Mouse (Mus musculus): ENCODE measurements at regions not wholly inside any gene's neighbourhood (a gene's known extent, or its start where the extent isn't known, plus 50 kb on each side); places are given as distances from the start of the nearest gene placed in this dataset.

DNA sequence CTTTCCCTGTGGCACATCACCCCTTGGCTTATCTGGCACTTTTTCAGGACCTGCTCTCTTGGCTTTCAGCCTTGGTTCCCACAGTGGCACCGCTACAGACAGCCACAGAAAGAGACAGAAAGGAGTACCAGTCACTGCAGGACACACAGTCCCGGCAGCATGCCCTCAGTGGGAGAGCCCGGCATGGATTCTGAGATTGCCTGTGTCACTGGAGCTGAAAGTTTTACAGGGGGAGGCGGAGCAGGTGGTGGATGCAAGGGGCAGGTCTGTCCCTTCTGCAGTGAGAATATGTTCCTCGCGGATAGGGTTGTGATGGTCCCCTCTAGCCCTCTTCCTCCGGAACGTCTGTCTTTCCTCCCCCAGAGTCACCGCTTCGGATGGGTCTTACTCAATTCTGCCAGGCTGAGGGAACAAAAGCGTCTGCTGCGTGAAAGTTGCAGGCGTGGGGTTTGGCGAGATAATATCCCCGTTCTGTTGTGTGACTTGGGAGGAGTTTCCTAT is 162.3 kb upstream of the Fstl4 start:
- H3K27ac ChIP-seq: no peak overlapping the region
- H3K36me3 ChIP-seq: no peaks in the 10 kb centered on the region
- H3K9me3 ChIP-seq: no peaks in the 10 kb centered on the region
- H3K4me3 ChIP-seq: no peak overlapping the region
- H3K4me1 ChIP-seq: peaks cover 13% of the 10 kb centered on the region; the same call in 1 of the 2 replicates
- DNase-seq (ENCODE audit: low spot score): no peak
- 75% methylated on average over 15 of the region's 15 CpGs for WGBS
- no peaks in the 10 kb centered on the region for H3K27me3 ChIP-seq (ENCODE audit: insufficient read depth, poor library complexity, severe bottlenecking)

DNA sequence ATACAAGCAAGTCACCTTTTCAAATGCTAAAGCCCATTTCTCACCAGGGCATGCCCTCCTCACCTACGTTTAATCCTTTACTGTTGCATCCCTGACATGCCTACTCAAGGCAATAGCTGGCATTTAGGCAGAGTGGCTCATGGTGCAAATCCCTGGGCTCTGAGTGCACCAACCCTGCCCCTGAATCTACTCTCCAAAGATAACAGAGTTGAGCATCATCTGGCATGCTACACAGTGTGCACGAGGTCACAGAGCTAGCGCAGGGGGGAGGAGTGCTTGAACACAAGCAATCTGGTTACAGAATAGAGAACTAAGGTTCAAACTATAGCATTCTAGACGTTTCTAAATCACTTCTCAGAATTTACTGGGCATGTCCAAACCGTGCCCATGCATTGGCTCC is 161.6 kb upstream of the Fstl4 start:
- DNase-seq (ENCODE audit: low spot score): no peak
- 68% methylated on average over 5 of the region's 5 CpGs for WGBS

DNA sequence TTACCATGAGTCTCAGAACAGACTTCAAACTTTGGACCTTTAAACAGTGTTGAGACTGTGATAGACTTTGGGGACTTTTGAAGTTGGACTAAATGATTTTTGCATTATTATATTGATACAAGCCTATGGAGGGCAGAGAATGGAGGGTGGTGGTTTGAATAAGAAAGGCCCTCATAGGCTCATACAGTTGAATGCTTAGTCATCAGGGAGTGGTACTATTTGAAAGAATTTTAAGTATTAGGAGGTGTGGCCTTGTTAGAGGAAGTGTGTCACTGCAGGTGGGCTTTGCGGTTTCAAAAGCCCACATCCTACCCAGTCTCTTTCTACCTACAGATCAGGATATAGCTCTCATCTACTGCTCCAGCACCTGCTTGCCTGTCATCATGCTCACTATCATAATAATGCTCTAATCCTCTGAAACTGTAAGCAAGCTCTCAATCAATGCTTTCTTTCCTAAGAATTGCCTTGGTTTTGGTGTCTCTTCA is 153.7 kb upstream of the Fstl4 start:
- no peak for DNase-seq (ENCODE audit: low spot score)
- WGBS: 92% methylated on average over 1 of the region's 1 CpGs
- H3K9me3 ChIP-seq: no peaks in the 10 kb centered on the region

More for the DNA sequence above, 161.6 kb upstream of the Fstl4 start:
- no peaks in the 10 kb centered on the region for H3K27me3 ChIP-seq (ENCODE audit: insufficient read depth, poor library complexity, severe bottlenecking)
- H3K36me3 ChIP-seq: no peaks in the 10 kb centered on the region
- H3K9me3 ChIP-seq: no peaks in the 10 kb centered on the region
- H3K27ac ChIP-seq: no peak overlapping the region
- H3K4me3 ChIP-seq: no peak overlapping the region
- peaks cover 13% of the 10 kb centered on the region; the same call in 1 of the 2 replicates for H3K4me1 ChIP-seq

DNA sequence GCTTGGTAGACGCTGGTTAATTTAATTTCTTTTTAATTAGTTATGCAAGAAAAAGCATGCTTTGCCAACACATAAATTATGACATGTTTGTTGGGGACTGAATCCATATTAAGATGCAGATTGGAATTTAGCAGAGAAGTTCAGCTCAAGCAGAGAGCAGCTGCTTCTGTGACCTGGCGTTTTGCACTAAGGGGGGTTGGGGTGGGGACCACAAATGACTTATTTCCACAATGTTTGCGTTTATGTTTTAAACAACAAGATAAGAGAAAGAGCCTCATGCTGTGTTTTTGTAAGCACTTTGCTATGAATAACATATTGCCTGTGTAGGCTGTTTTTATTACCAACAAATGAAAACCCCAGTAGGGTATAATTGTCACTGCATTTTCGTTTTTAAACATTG is 148.8 kb upstream of the Fstl4 start:
- Histone ChIP-seq H3K9me3 (no peaks in the 10 kb centered on the region), H3K27ac (no peak overlapping the region), H3K27me3 (ENCODE audit: insufficient read depth, poor library complexity, severe bottlenecking) (peaks cover 4% of the 10 kb centered on the region; the same call in 1 of the 2 replicates), H3K4me3 (no peak overlapping the region), H3K36me3 (no peaks in the 10 kb centered on the region), H3K4me1 (no peaks in the 10 kb centered on the region)
- WGBS: 73% methylated on average over 4 of the region's 4 CpGs
- no peak for DNase-seq (ENCODE audit: low spot score)

More for the DNA sequence above, 153.7 kb upstream of the Fstl4 start:
- Histone ChIP-seq H3K4me1 (no peaks in the 10 kb centered on the region), H3K4me3 (no peak overlapping the region), H3K27me3 (ENCODE audit: insufficient read depth, poor library complexity, severe bottlenecking) (no peaks in the 10 kb centered on the region), H3K27ac (no peak overlapping the region), H3K36me3 (no peaks in the 10 kb centered on the region)

DNA sequence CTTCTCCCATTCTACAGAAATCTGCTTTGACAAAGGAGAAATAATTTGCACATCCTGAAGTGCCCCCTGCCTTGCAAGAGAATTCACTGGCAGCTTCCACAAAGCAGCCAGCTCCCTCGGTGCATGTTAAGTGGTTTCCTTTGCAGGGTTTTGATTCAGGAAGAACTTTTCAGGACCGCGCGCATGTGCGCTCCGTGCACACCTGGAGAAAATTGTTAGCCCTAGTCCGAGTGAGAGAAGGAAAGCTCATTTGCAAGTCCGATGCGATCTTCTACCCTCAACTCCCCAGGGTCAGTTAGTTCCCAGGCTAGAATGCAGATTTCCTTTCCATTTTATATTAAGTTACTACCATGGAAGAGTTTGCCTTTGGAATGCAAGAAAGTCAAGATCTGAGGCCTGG is 145.8 kb upstream of the Fstl4 start:
- Histone ChIP-seq H3K27me3 (ENCODE audit: insufficient read depth, poor library complexity, severe bottlenecking) (peaks cover 4% of the 10 kb centered on the region; the same call in 1 of the 2 replicates), H3K4me1 (no peaks in the 10 kb centered on the region), H3K4me3 (no peak overlapping the region), H3K27ac (no peak overlapping the region), H3K36me3 (no peaks in the 10 kb centered on the region), H3K9me3 (no peaks in the 10 kb centered on the region)
- WGBS: 62% methylated on average over 9 of the region's 9 CpGs
- no peak for DNase-seq (ENCODE audit: low spot score)

DNA sequence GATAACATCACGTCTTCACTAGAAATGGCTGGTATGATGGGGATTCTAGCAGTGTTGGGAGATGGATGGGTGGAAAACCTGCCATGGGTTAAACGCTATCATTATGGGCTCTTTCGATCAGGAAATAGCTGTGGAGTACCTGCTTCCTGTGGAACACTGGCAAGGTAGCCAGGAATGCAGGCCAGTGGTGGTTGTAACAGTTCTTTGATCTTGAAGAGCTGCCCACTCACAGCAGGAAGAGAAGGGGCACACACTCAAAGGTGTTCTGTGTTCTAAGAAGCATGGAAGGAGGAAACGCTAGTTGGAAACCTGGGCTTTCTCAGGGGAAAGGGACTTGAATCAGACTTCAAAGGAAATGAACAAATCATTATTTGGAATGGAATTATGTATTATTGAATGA is 141.6 kb upstream of the Fstl4 start:
- DNase-seq (ENCODE audit: low spot score): no peak
- WGBS: 66% methylated on average over 4 of the region's 4 CpGs

DNA sequence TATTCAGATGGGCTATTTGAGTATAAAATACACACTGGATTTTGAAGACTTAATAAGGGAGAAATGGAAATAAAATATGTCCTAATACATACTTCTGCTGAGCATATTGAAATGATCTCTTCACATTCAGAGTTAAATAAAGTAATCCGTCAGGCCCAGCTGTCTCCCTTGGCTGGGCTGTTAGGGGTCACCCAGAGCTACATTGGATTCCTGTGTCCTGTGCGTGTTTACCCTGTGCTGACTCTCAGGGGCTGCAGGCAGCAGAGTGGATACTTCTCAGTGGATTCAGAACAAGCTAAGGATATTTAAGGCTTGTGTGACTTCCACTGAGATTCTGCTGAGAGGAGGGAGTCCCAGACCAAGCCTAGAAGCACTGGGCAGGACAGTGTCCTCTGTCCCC is 135.6 kb upstream of the Fstl4 start:
- WGBS: 61% methylated on average over 2 of the region's 2 CpGs

More for the DNA sequence above, 141.6 kb upstream of the Fstl4 start:
- H3K27me3 ChIP-seq (ENCODE audit: insufficient read depth, poor library complexity, severe bottlenecking): no peaks in the 10 kb centered on the region
- no peaks in the 10 kb centered on the region for H3K36me3 ChIP-seq
- no peak overlapping the region for H3K27ac ChIP-seq
- H3K4me1 ChIP-seq: no peaks in the 10 kb centered on the region
- no peak overlapping the region for H3K4me3 ChIP-seq
- H3K9me3 ChIP-seq: no peaks in the 10 kb centered on the region

DNA sequence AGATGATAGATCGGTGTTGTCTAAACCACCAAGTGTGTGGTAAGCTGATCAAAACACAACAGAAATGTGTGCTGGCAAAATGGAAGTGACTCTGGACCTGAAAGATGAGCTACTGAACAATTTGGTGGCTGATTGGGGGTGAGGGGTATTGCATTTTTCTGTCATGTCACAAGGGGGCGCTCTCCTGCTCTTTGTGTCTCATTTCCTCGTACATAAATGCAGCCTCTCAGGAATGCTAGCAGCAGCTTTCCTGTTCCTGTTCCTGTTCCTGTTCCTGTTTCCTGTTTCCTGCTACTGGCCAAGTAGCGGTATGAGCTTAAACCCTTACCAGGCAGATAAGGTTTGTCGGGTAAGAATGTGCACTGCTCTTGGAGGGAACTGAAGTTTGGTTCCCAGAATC is 134.7 kb upstream of the Fstl4 start:
- Histone ChIP-seq H3K9me3 (no peaks in the 10 kb centered on the region), H3K4me3 (0 out of 2 replicates have a peak overlapping the region, but pooled peaks have one; percentile 6), H3K4me1 (peaks cover 10% of the 10 kb centered on the region), H3K27me3 (ENCODE audit: insufficient read depth, poor library complexity, severe bottlenecking) (no peaks in the 10 kb centered on the region), H3K27ac (no peak overlapping the region), H3K36me3 (no peaks in the 10 kb centered on the region)
- WGBS: 42% methylated on average over 5 of the region's 5 CpGs
- DNase-seq (ENCODE audit: low spot score): no peak

More for the DNA sequence above, 135.6 kb upstream of the Fstl4 start:
- Histone ChIP-seq H3K9me3 (no peaks in the 10 kb centered on the region), H3K4me1 (peaks cover 9% of the 10 kb centered on the region), H3K36me3 (no peaks in the 10 kb centered on the region), H3K27me3 (ENCODE audit: insufficient read depth, poor library complexity, severe bottlenecking) (no peaks in the 10 kb centered on the region), H3K27ac (no peak overlapping the region), H3K4me3 (no peak overlapping the region)
- DNase-seq (ENCODE audit: low spot score): no peak

DNA sequence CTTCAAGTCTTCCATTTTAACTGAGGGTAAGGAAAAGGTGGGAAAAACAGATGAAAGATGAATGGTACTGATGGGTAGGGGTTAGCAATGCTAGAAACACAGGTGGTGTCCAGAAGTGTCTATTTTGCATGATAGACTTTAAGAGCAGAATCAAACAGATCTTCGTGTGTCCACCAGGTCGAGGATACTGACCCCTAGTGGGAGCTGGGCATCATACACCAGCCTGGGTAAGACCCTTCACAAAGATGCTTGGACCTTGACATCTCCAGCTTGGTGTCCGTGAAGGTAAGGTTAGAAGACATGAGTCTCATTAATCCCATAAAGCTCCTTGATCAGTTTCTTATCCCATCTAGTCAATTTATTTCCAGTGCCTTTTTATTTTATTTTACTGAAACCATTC is 132.9 kb upstream of the Fstl4 start:
- H3K4me3 ChIP-seq: no peak overlapping the region
- WGBS: 58% methylated on average over 3 of the region's 3 CpGs
- no peaks in the 10 kb centered on the region for H3K9me3 ChIP-seq
- peaks cover 25% of the 10 kb centered on the region for H3K4me1 ChIP-seq
- H3K36me3 ChIP-seq: no peaks in the 10 kb centered on the region
- no peaks in the 10 kb centered on the region for H3K27me3 ChIP-seq (ENCODE audit: insufficient read depth, poor library complexity, severe bottlenecking)
- H3K27ac ChIP-seq: no peak overlapping the region
- no peak for DNase-seq (ENCODE audit: low spot score)

DNA sequence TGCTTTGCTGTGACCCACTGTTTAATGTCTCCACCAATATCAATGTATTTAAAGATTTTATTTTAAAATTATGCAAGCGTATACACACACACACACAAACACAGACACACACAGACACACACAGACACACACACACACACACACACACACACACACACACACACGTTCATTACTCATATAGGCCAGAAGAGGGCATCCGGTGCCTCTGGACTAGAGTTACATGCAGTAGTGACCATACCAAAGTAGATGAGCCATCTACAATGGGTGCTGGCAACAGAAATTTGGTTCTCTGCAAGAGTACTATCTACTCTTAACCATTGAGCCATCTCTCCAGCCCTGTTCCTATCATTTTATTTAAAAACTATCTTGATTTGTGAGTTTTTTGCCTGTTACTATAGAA is 130.2 kb upstream of the Fstl4 start:
- Histone ChIP-seq H3K36me3 (no peaks in the 10 kb centered on the region), H3K9me3 (no peaks in the 10 kb centered on the region), H3K4me3 (no peak overlapping the region), H3K27ac (no peak overlapping the region), H3K4me1 (peaks cover 22% of the 10 kb centered on the region), H3K27me3 (ENCODE audit: insufficient read depth, poor library complexity, severe bottlenecking) (peaks cover 7% of the 10 kb centered on the region; the same call in 1 of the 2 replicates)
- 79% methylated on average over 3 of the region's 3 CpGs for WGBS
- no peak for DNase-seq (ENCODE audit: low spot score)

DNA sequence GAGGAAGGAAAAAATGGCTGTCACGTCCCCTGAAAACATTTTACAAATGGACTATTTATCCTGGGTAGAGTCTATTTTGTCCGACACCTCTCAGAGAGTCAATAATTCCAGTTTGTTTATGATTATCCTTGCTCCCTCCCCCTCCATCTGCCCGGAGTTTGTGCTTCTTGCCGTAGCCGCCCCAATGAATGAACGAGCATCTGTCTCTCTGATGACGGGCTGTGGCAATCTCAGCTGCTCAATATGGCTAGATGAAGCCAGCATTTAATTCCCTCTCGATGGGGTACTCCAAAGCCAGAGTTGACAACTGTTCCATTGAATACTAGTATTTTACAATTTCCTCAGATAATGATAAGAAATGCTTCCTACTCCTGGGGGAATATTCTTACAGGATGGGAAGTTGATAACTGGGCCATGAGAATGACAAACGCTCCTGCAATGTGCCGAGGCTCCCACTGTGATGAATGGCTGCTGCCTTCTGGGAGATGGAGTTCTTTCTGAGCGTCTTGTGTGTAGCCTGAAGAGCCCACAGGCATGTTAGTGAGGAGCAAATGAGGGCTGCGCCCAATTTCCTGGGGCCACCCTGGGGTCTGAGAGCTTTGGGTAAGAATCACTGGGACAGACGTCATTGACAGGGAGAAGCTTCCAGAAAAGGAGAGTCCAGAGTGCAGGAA is 128.6 kb upstream of the Fstl4 start:
- no peak for DNase-seq (ENCODE audit: low spot score)
- H3K27ac ChIP-seq: 0 out of 2 replicates have a peak overlapping the region, but pooled peaks have one; percentile 6
- H3K4me3 ChIP-seq: no peak overlapping the region
- peaks cover 26% of the 10 kb centered on the region for H3K4me1 ChIP-seq
- 71% methylated on average over 13 of the region's 13 CpGs for WGBS
- no peaks in the 10 kb centered on the region for H3K9me3 ChIP-seq
- no peaks in the 10 kb centered on the region for H3K36me3 ChIP-seq
- peaks cover 16% of the 10 kb centered on the region for H3K27me3 ChIP-seq (ENCODE audit: insufficient read depth, poor library complexity, severe bottlenecking)

DNA sequence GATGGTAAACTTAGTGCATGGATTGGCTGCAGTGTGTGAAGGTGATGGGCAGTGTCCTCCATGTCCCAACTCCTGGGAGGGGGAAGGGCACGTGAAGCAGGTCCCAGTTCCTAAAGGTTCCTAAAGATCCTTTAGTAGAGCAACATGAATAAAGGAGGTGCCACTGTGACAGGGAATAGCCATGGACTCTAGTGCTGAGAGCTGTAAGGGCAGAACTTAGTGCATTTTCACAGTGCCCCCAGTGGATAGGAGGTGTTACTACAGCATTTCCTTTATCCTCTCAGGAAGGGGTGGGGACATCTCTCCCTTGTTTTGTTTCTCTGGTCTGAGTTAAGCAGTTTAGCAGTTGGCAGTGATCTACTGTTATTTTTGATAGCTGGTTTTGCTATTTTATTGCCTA is 125.5 kb upstream of the Fstl4 start:
- H3K27ac ChIP-seq: no peak overlapping the region
- H3K27me3 ChIP-seq (ENCODE audit: insufficient read depth, poor library complexity, severe bottlenecking): peaks cover 21% of the 10 kb centered on the region
- H3K9me3 ChIP-seq: no peaks in the 10 kb centered on the region
- WGBS: 97% methylated on average over 1 of the region's 1 CpGs
- H3K4me1 ChIP-seq: peaks cover 54% of the 10 kb centered on the region
- no peak overlapping the region for H3K4me3 ChIP-seq
- no peak for DNase-seq (ENCODE audit: low spot score)
- no peaks in the 10 kb centered on the region for H3K36me3 ChIP-seq

DNA sequence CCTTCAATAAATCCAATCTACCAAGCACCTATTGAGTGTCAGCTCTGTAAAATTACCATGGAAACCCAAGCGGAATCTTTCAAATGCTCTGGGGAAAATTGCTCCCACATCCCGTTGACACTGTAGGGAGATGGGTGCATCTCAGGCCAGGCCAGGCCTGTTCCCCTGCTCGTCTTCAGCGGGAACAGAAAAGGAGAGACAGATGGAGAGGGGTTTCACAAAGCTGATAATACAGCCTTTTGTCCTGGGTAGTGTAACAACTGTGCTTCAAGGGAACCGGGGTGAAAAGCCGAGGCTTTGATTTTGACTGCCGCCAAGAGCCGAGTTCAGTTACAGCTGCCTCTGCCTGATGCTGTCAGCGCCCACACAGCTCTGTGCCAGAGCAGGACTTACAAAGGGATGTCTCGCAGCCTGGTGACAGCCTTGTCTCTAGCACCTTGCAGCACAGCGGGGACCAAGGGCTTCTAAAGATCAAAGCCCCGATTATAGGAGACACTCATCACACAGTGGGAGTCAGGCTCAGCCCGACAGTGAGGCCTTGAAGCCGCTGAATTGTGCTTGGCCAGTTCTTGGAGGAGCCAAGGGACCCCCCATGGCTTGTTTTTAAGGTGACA is 122.6 kb upstream of the Fstl4 start:
- H3K4me1 ChIP-seq: peaks cover 50% of the 10 kb centered on the region
- no peak overlapping the region for H3K4me3 ChIP-seq
- H3K27ac ChIP-seq: peak overlapping the region; percentile 75
- 3% methylated on average over 14 of the region's 14 CpGs for WGBS
- H3K9me3 ChIP-seq: no peaks in the 10 kb centered on the region
- no peaks in the 10 kb centered on the region for H3K36me3 ChIP-seq
- peak; percentile 93 for DNase-seq (ENCODE audit: low spot score)
- H3K27me3 ChIP-seq (ENCODE audit: insufficient read depth, poor library complexity, severe bottlenecking): peaks cover 21% of the 10 kb centered on the region

Measured in heart, embryonic 10.5 days (tissue).